In the genomic region with DNA sequence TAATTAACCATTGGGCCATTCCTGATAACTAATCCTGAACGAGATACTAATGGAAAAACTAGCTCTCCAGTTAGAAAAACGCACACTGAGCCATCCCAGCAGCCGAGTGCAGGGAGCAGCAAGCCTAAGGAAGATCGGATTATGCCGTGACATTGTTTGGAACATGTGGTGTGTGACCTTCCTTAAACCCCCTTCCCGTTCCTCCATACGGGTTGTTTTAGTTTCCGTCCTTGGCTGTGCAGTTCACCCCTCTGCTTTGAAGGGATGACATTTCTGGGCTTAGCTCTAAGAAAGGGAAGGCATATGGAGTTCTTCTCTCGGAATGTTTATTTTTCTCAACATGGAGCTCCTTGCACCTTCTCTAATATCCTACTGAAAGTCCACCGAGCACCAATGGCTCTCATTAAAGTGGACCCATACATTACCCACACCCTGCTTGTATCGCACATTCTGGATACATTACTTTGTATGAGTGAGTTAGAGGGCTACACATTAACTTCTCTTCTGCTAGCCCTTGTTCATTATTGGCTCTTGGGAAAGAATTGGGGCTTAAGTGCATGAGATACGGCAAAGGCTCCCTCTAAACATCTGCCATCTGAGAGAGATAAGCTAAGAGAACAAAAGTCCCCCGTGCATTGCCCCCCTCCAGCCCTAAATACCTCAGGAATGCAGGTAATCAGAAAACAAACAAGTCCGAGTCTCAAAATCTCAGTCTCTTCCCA, we compare ENCODE assay signal across 20 mouse cellular contexts. TPM values are rescaled to one million over a fixed set of nuclear protein-coding genes. Genes with fewer than 3 reads are reported as not detected.
DNase-seq lines count a peak whose midpoint lies in the region; ATAC-seq and TF ChIP-seq lines count a peak whose summit lies in the region.
"Had no signal": no experiment of that assay in that cellular context is flagged by ENCODE, and none has a peak within 500 bp of the region (broad histone marks: within the 10 kb centered on the region; RNA-seq: fewer than 3 reads in every experiment).

No protein-coding gene starts in this region.

- no peaks in the 10 kb centered on the region for H3K27me3 ChIP-seq in kidney, postnatal 0 days (ENCODE audit: insufficient read depth, low read length)
- H3K27me3 ChIP-seq in embryonic facial prominence, embryonic 10.5 days (replicated peaks; ENCODE audit: low read depth, poor library complexity, severe bottlenecking), result no peaks in the 10 kb centered on the region
- H3K27me3 ChIP-seq in embryonic facial prominence, embryonic 14.5 days (replicated peaks; ENCODE audit: control insufficient read depth, insufficient read depth, low read length), result no peaks in the 10 kb centered on the region
- no peaks in the 10 kb centered on the region for H3K27me3 ChIP-seq in stomach, embryonic 15.5 days (replicated peaks)
- H3K27me3 ChIP-seq: heart, embryonic 15.5 days had no signal

- DNase-seq in kidney, postnatal 0 days (ENCODE audit: low spot score), result peak; percentile 71
- no peak for DNase-seq in kidney, adult 9 months
- DNase-seq in embryonic facial prominence, embryonic 10.5 days (ENCODE audit: low spot score), result peak; percentile 59
- DNase-seq in embryonic facial prominence, embryonic 14.5 days (ENCODE audit: low spot score), result peak; percentile 44
- DNase-seq in cerebellum, postnatal 14 days, result no peak
- no peak for DNase-seq in cerebellum, adult 9-11 months
- DNase-seq: cerebellum, adult 8-10 months; gastrocnemius, postnatal 36 days; heart, postnatal 4 days; kidney, postnatal 14 days; thymus, postnatal 14 days had no signal

- H3K9me3 ChIP-seq in kidney, postnatal 0 days (replicated peaks; ENCODE audit: low read length), result no peaks in the 10 kb centered on the region
- H3K9me3 ChIP-seq in embryonic facial prominence, embryonic 10.5 days, result no peaks in the 10 kb centered on the region
- H3K9me3 ChIP-seq in embryonic facial prominence, embryonic 14.5 days (ENCODE audit: control insufficient read depth, low read length), result no peaks in the 10 kb centered on the region
- no peaks in the 10 kb centered on the region for H3K9me3 ChIP-seq in stomach, embryonic 15.5 days
- H3K9me3 ChIP-seq: heart, embryonic 15.5 days had no signal

- no peak overlapping the region for H3K9ac ChIP-seq in kidney, postnatal 0 days (ENCODE audit: low read depth, low read length)
- no peak overlapping the region for H3K9ac ChIP-seq in embryonic facial prominence, embryonic 14.5 days (ENCODE audit: low read depth, low read length)
- H3K9ac ChIP-seq in stomach, embryonic 15.5 days, result no peak overlapping the region
- H3K9ac ChIP-seq: heart, embryonic 15.5 days; liver, embryonic 14.5 days had no signal

- no peak for TF ChIP-seq CTCF in kidney, postnatal 0 days (IDR thresholded peaks at IDR 0.05; ENCODE audit: low read depth)

- WGBS in kidney, postnatal 0 days, result 14% methylated on average over 14 of the region's 14 CpGs
- WGBS in embryonic facial prominence, embryonic 10.5 days, result 37% methylated on average over 14 of the region's 14 CpGs
- 24% methylated on average over 14 of the region's 14 CpGs for WGBS in embryonic facial prominence, embryonic 14.5 days
- WGBS in stomach, embryonic 15.5 days, result 16% methylated on average over 14 of the region's 14 CpGs

- H3K4me1 ChIP-seq in kidney, postnatal 0 days (replicated peaks; ENCODE audit: insufficient read depth, low read length), result 0 out of 2 replicates have a peak, but pooled peaks cover 15% of the 10 kb centered on the region
- H3K4me1 ChIP-seq in embryonic facial prominence, embryonic 10.5 days, result peaks cover 53% of the 10 kb centered on the region
- no peaks in the 10 kb centered on the region for H3K4me1 ChIP-seq in embryonic facial prominence, embryonic 14.5 days (ENCODE audit: control insufficient read depth, insufficient read depth, low read length)
- peaks cover 7% of the 10 kb centered on the region; the same call in 1 of the 2 replicates for H3K4me1 ChIP-seq in stomach, embryonic 15.5 days
- H3K4me1 ChIP-seq: heart, embryonic 15.5 days had no signal

- ATAC-seq in kidney, postnatal 0 days (replicated peaks; ENCODE audit: low FRiP score, low read depth), result peak; percentile 62; the same call in 1 of the 2 replicates
- no peak for ATAC-seq in embryonic facial prominence, embryonic 14.5 days (ENCODE audit: low read depth)
- ATAC-seq in stomach, embryonic 15.5 days (ENCODE audit: insufficient read depth, low FRiP score, low read depth), result peak; percentile 76
- ATAC-seq: forebrain, embryonic 14.5 days; hindbrain, postnatal 0 days had no signal

- peak overlapping the region; percentile 67 for H3K27ac ChIP-seq in kidney, postnatal 0 days
- H3K27ac ChIP-seq in embryonic facial prominence, embryonic 10.5 days (replicated peaks), result peak overlapping the region; percentile 54; the same call in 1 of the 2 replicates
- H3K27ac ChIP-seq in embryonic facial prominence, embryonic 14.5 days (replicated peaks; ENCODE audit: low read depth, low read length), result no peak overlapping the region
- peak overlapping the region; percentile 6; the same call in 1 of the 2 replicates for H3K27ac ChIP-seq in stomach, embryonic 15.5 days
- H3K27ac ChIP-seq: heart, embryonic 15.5 days; hindbrain, postnatal 0 days; liver, embryonic 14.5 days had no signal

- no peaks in the 10 kb centered on the region for H3K36me3 ChIP-seq in kidney, postnatal 0 days (ENCODE audit: insufficient read depth, low read length)
- H3K36me3 ChIP-seq in embryonic facial prominence, embryonic 10.5 days (replicated peaks), result no peaks in the 10 kb centered on the region
- no peaks in the 10 kb centered on the region for H3K36me3 ChIP-seq in embryonic facial prominence, embryonic 14.5 days (ENCODE audit: control insufficient read depth, insufficient read depth, low read length)
- H3K36me3 ChIP-seq in stomach, embryonic 15.5 days, result no peaks in the 10 kb centered on the region
- H3K36me3 ChIP-seq: heart, embryonic 15.5 days had no signal

- H3K4me3 ChIP-seq in kidney, postnatal 0 days (replicated peaks; ENCODE audit: low read depth, low read length), result no peak overlapping the region
- no peak overlapping the region for H3K4me3 ChIP-seq in embryonic facial prominence, embryonic 10.5 days
- no peak overlapping the region for H3K4me3 ChIP-seq in embryonic facial prominence, embryonic 14.5 days (ENCODE audit: low read depth, low read length)
- no peak overlapping the region for H3K4me3 ChIP-seq in stomach, embryonic 15.5 days (replicated peaks)
- H3K4me3 ChIP-seq: erythroblast, embryonic 14.5 days; heart, embryonic 15.5 days had no signal

- H3K4me2 ChIP-seq in kidney, postnatal 0 days (ENCODE audit: low read length), result peak overlapping the region; percentile 38
- no peak overlapping the region for H3K4me2 ChIP-seq in embryonic facial prominence, embryonic 14.5 days (ENCODE audit: low read depth, low read length)
- H3K4me2 ChIP-seq in stomach, embryonic 15.5 days, result peak overlapping the region; percentile 33; the same call in 1 of the 2 replicates
- H3K4me2 ChIP-seq: heart, embryonic 15.5 days had no signal

RNA-seq across cellular contexts. Expression of a gene that starts 11.9 kb away (rescaled TPM):
- 20.1 and 24.9 TPM in 2 replicates for polyA plus RNA-seq in kidney, postnatal 0 days (2015; fragmentation: Nextera tagmentation; extraction: Ambion mirVana)
- 14.0 and 18.0 TPM in 2 replicates for polyA plus RNA-seq in embryonic facial prominence, embryonic 10.5 days (2016; fragmentation: Nextera tagmentation; extraction: Ambion mirVana)
- polyA plus RNA-seq in embryonic facial prominence, embryonic 14.5 days (2014; fragmentation: Nextera tagmentation; extraction: Ambion mirVana), result 2.0 and 3.0 TPM in 2 replicates
- 4.3 and 4.4 TPM in 2 replicates for polyA plus RNA-seq in stomach, embryonic 15.5 days (2015; fragmentation: Nextera tagmentation; extraction: Ambion mirVana)
- polyA plus RNA-seq: erythroblast, embryonic 14.5 days had no signal

RNA-seq across cellular contexts. Expression of a gene that starts 52.7 kb away (rescaled TPM):
- polyA plus RNA-seq in kidney, postnatal 0 days (2015; fragmentation: Nextera tagmentation; extraction: Ambion mirVana), result not detected in 2 replicates
- polyA plus RNA-seq in embryonic facial prominence, embryonic 10.5 days (2016; fragmentation: Nextera tagmentation; extraction: Ambion mirVana), result 0.11 TPM in 1 of 2 replicates, not detected in the other
- 0.90 and 1.9 TPM in 2 replicates for polyA plus RNA-seq in embryonic facial prominence, embryonic 14.5 days (2014; fragmentation: Nextera tagmentation; extraction: Ambion mirVana)
- polyA plus RNA-seq in stomach, embryonic 15.5 days (2015; fragmentation: Nextera tagmentation; extraction: Ambion mirVana), result 0.09 TPM in 1 of 2 replicates, not detected in the other
- polyA plus RNA-seq: cortical plate, adult 2 months; erythroblast, embryonic 14.5 days; forebrain, embryonic 14.5 days; heart, embryonic 15.5 days; hindbrain, postnatal 0 days; liver, embryonic 14.5 days; lung, embryonic 16.5 days; testis, adult 2 months had no signal

Comparison
In these comparisons a context has a peak if more than half of its experiments do, and no peak if none do; other contexts are left out.
1. DNase-seq: peak in kidney, postnatal 0 days (single experiment), embryonic facial prominence, embryonic 10.5 days (single experiment) and embryonic facial prominence, embryonic 14.5 days (single experiment); none in kidney, adult 9 months (single experiment), cerebellum, postnatal 14 days (0 of 2) and cerebellum, adult 9-11 months (single experiment).